Mouse (Mus musculus) midbrain, embryonic 14.5 days (tissue): ENCODE measurements around the gene Ccdc105. TPM values are rescaled to one million over a fixed set of nuclear protein-coding genes. Genes with fewer than 3 reads are reported as not detected.

Source experiments
- ATAC-seq: fragments of 200-750 bp; cut with Nextera tagmentation; 2 replicates; pipeline ENCODE4 v1.8.0; 2017; ENCODE audit warnings: moderate number of reproducible peaks, moderate library complexity; ENCODE audit not compliant: low FRiP score, low TSS enrichment
- DNase-seq: peaks from one replicate; pipeline ENCODE4 v3.0.0-alpha.2; 2015
- H3K27ac ChIP-seq: fragments of 300-500 bp; sonication (generic); replicated peaks from 2 replicates; pipeline ENCODE4 v1.5.1; 2014; ENCODE audit warnings: mild to moderate bottlenecking, low read depth, low read length, moderate library complexity
- H3K27me3 ChIP-seq: fragments of 300-500 bp; sonication (generic); 2 replicates; pipeline ENCODE4 v1.6.1; 2014; ENCODE audit warnings: low read length, control low read depth, mixed read lengths; ENCODE audit not compliant: control insufficient read depth, insufficient read depth
- H3K36me3 ChIP-seq: fragments of 300-500 bp; sonication (generic); 2 replicates; pipeline ENCODE4 v1.6.1; 2014; ENCODE audit warnings: low read length, control low read depth; ENCODE audit not compliant: control insufficient read depth, insufficient read depth
- H3K4me1 ChIP-seq: fragments of 300-500 bp; sonication (generic); 2 replicates; pipeline ENCODE4 v1.6.1; 2014; ENCODE audit warnings: mild to moderate bottlenecking, antibody characterized with exemption, low read length, control low read depth; ENCODE audit not compliant: control insufficient read depth, insufficient read depth
- H3K4me2 ChIP-seq: fragments of 300-500 bp; sonication (generic); 2 replicates; pipeline ENCODE4 v1.6.1; 2014; ENCODE audit warnings: mild to moderate bottlenecking, low read length, moderate library complexity
- H3K4me3 ChIP-seq: fragments of 300-500 bp; sonication (generic); replicated peaks from 2 replicates; pipeline ENCODE4 v1.5.1; 2014; ENCODE audit warnings: low read depth, low read length
- H3K9ac ChIP-seq: fragments of 300-500 bp; sonication (generic); replicated peaks from 2 replicates; pipeline ENCODE4 v1.6.1; 2014; ENCODE audit warnings: mild to moderate bottlenecking, low read length, moderate library complexity
- H3K9me3 ChIP-seq: fragments of 300-500 bp; sonication (generic); 2 replicates; pipeline ENCODE4 v1.6.1; 2016; ENCODE audit warnings: low read length, control low read depth, mixed read lengths; ENCODE audit not compliant: control insufficient read depth
- WGBS: fragments of 180-500 bp; shearing (Covaris S2); extraction: QIAGEN DNeasy Blood & Tissue Kit; methylation state at CpG from one replicate; pipeline ENCODE4 v1.1.7; 2014; 5-methylcytosine and 5-hydroxymethylcytosine counted together
- polyA plus RNA-seq: library from polyadenylated mRNA; unstranded; fragments of >200 nt; fragmentation: Nextera tagmentation; extraction: Ambion mirVana; gene quantifications from 2 replicates; pipeline ENCODE4 v1.2.1, GENCODE M21; 2014

Ccdc105 gene
- polyA plus RNA-seq, 1 experiment from 2014 or later = 0.34 TPM

DNA sequence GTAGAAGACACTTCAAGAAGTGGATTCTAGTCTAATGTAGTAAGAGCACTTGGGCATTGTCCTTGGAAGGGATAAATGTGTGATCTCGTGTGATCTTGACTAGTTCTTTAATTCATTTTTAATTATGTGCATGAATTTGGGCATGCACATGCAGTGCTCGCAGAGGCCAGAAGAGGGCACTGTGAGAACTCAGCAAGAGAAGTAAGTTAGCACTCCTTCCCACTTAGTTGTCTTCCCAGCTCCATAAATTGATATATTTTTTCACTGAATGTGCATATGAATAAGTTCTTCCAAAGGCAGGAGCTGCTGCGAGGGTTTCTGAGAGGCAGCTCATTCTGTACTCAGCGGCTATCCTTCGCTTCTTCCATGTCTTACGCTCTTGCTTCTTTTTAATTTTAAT is 3.2 kb upstream of the Ccdc105 start:
- no peak overlapping the region for H3K4me3 ChIP-seq
- ATAC-seq = no peak
- H3K27me3 ChIP-seq = no peaks in the 10 kb centered on the region
- H3K36me3 ChIP-seq = no peaks in the 10 kb centered on the region
- H3K9me3 ChIP-seq = no peaks in the 10 kb centered on the region
- no peak overlapping the region for H3K9ac ChIP-seq
- peak; percentile 88 for DNase-seq
- H3K4me2 ChIP-seq = no peak overlapping the region
- H3K4me1 ChIP-seq = peaks cover 12% of the 10 kb centered on the region; the same call in 1 of the 2 replicates
- WGBS = 33% methylated on average over 6 of the region's 6 CpGs
- H3K27ac ChIP-seq = no peak overlapping the region

DNA sequence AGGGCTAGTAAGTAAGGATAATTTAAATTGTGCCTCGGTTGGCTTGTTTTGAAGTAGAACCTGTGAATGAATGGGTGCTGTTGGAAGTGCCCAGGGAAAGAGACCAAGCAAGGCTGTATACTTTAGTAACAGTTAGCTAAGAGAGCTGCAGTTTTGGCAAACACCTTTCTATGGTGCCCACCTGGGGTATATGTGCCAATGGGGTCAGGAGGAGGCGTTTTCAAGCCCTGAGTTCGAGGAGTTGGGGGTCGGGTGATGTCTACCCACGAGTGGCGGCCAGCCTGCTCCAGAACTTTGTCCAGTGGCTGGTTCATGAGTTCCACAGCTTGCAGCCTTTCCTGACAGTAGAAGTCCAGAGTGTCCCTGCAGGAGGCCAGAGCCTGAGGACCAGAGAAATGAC is 3.9 kb downstream of the Ccdc105 start:
- Histone ChIP-seq H3K9ac (no peak overlapping the region), H3K36me3 (no peaks in the 10 kb centered on the region), H3K9me3 (no peaks in the 10 kb centered on the region), H3K4me3 (no peak overlapping the region), H3K4me1 (peaks cover 12% of the 10 kb centered on the region), H3K27ac (no peak overlapping the region), H3K27me3 (no peaks in the 10 kb centered on the region), H3K4me2 (no peak overlapping the region)
- DNase-seq (no peak), ATAC-seq (no peak)
- 89% methylated on average over 6 of the region's 6 CpGs for WGBS

DNA sequence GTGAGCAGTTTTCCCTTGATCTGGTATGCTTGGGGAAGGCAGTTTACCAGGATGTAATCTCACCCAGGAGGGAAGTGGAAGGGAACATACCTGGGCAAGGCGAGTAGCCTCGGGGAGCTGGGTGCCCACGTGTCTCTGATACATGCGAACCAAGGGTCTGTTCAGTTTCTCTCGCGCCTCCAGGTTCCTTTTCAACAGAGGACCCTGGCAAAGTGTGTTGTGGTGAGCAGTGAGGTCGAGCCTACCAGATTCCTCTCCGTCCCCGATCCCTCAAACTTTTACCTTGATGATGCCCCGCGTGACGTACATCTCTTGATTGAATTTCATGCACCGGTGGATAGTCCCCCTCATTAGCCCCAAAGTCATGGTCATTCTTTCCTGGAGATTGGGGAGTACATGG is 4.7 kb downstream of the Ccdc105 start:
- Histone ChIP-seq H3K4me3 (no peak overlapping the region), H3K36me3 (no peaks in the 10 kb centered on the region), H3K9ac (no peak overlapping the region)

DNA sequence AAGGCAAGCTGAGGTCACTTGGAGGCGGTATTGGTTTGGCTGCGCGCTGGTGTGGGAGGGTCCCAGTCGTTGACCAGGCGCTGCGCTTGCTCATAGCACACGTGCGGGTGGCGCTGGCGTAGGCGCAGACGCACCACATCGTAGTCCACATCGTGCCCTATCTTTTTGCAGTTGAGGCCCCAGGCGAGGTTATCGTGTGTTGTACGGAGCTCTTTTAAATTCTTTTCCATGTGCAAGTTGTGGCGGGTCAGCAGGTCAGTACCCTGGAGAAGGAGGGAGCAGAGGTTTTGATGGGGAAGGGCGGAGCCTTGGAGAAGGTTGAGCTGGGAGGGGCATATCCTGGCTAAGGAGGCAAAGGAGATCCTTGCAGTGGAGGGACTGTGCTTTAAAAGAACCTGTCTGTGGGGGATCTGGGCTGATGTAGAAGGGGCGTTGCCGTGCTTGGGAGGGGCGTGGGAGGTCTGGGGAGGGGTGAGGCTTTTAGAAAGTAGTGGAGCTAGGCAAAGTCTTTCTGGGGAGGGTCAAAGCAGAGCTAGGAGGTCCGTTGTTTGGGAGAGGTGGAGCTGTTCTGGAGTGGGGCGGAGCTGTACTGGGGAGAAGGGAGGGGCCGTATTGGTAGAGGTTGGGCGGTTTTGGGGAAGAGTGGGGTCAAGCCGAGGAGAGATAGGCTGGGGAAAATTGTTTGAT is 5.7 kb downstream of the Ccdc105 start:
- 3% methylated on average over 27 of the region's 27 CpGs for WGBS
- H3K9me3 ChIP-seq = no peaks in the 10 kb centered on the region
- peak overlapping the region; percentile 55 for H3K4me2 ChIP-seq
- peak; percentile 75 for ATAC-seq
- peak; percentile 76 for DNase-seq
- no peaks in the 10 kb centered on the region for H3K27me3 ChIP-seq
- H3K36me3 ChIP-seq = no peaks in the 10 kb centered on the region
- no peak overlapping the region for H3K27ac ChIP-seq
- peaks cover 6% of the 10 kb centered on the region for H3K4me1 ChIP-seq
- peak overlapping the region; percentile 39 for H3K4me3 ChIP-seq
- H3K9ac ChIP-seq = peak overlapping the region; percentile 43

More for the DNA sequence above, 4.7 kb downstream of the Ccdc105 start:
- peak overlapping the region; percentile 55 for H3K4me2 ChIP-seq
- peaks cover 11% of the 10 kb centered on the region for H3K4me1 ChIP-seq
- DNase-seq (no peak), ATAC-seq (no peak)
- H3K9me3 ChIP-seq = no peaks in the 10 kb centered on the region
- H3K27ac ChIP-seq = no peak overlapping the region
- H3K27me3 ChIP-seq = no peaks in the 10 kb centered on the region
- WGBS = 79% methylated on average over 13 of the region's 13 CpGs

DNA sequence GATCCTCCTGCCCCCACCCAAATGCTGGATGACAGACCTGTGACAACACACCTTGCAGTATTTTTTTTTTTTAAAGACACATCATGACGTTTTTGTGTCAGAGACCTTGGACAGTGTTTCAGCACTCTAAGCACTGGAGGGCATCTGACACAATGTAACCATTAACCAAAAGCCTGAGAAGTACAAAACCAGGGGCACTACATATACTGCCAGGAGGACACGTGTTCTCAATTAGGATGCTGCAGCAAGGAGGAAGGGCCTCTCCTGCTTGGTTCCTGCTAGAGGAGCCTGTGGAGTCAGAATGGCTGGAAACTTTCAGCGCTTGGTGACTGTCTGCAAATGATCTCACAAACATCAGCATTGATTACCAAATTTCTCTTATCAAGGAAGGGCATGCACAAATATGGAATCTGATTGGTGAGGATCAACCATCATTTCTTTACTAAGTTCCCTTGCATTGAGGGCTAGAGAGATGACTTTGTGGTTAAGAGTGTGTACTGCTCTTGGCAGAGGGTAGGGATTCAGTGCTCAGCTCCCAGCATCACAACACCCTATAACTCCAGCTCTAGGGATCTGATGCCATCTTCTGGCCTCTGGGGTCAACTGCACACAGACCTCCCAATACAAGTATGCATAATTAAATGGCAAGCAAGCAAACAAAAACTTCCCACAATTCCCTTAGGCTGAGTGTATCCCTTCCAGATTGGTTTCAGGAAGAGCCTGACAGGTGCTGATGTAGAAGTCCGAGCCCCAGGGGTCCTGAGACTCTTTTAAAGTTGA is 7.2 kb downstream of the Ccdc105 start:
- Histone ChIP-seq H3K27me3 (no peaks in the 10 kb centered on the region), H3K36me3 (no peaks in the 10 kb centered on the region), H3K4me1 (no peaks in the 10 kb centered on the region; the same call in 1 of the 2 replicates), H3K27ac (no peak overlapping the region), H3K4me3 (no peak overlapping the region), H3K4me2 (no peak overlapping the region), H3K9me3 (no peaks in the 10 kb centered on the region), H3K9ac (no peak overlapping the region)
- DNase-seq (no peak), ATAC-seq (no peak)
- WGBS = 62% methylated on average over 4 of the region's 4 CpGs

DNA sequence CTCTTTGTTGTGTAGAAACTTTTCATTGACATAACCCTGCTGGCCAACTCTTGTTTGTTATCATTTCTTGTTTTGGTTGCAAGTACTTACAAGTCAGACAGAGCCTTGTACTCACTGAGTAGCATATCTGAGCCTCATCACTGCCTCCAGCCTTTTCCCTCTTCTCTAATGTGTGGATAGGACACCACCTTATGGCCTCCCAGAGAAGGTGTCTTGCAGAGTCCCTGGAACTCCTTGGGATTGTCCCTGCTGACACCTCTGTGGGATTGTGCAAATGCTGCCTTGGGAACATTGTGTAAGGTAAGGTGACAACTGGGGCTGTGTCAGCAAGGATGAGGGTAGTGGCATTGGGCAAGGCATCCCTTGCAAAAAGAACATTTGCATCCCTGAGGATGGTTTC is 9.1 kb downstream of the Ccdc105 start:
- ATAC-seq = no peak
- no peak overlapping the region for H3K4me3 ChIP-seq

DNA sequence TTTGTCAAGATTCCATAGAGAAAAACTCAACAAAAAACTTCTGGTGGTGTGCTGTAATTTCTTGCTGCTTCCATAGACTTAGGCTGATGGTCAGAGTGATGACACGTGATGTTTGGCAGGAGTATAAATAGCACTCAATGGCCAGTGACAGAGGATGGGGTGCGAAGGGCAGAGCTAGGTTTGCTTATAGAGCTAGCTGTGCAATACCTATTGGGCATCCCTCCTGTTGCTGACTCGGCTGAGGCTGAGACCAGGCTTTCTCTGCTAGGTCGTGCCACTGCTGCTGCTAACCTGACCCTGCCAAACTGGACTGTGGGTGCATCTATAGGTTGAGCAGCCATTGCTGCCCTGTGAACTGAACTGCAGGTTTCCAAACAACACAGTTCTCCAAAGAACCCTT is 13.0 kb downstream of the Ccdc105 start:
- H3K27ac ChIP-seq = no peak overlapping the region
- ATAC-seq (no peak), DNase-seq (no peak)
- WGBS = 87% methylated on average over 4 of the region's 4 CpGs
- H3K9ac ChIP-seq = no peak overlapping the region
- no peaks in the 10 kb centered on the region for H3K36me3 ChIP-seq
- no peaks in the 10 kb centered on the region for H3K9me3 ChIP-seq
- H3K4me1 ChIP-seq = no peaks in the 10 kb centered on the region
- H3K4me3 ChIP-seq = no peak overlapping the region
- no peaks in the 10 kb centered on the region for H3K27me3 ChIP-seq
- H3K4me2 ChIP-seq = no peak overlapping the region

More for the DNA sequence above, 9.1 kb downstream of the Ccdc105 start:
- no peak overlapping the region for H3K9ac ChIP-seq
- no peak for DNase-seq
- H3K27ac ChIP-seq = no peak overlapping the region
- no peaks in the 10 kb centered on the region; the same call in 1 of the 2 replicates for H3K4me1 ChIP-seq
- H3K36me3 ChIP-seq = no peaks in the 10 kb centered on the region
- H3K4me2 ChIP-seq = no peak overlapping the region
- no peaks in the 10 kb centered on the region for H3K9me3 ChIP-seq
- no peaks in the 10 kb centered on the region for H3K27me3 ChIP-seq

DNA sequence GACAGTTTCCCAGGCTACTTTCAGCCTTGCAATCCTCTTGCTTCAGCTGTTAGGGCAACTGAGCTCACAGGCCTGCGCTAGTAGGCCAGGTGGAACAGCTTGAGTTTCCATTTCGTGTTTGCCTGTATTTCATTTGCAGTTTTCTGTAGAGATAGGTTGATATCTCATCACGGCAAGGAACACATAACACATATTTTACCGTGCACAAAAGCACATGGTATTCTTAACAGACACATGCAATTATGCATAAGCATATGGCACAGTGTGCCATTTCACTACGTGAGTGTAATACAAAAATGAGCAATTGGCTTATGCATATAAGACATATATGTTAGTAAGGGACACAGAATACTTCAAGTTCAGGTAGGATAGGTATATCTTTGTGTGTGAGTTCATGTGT is 25.0 kb downstream of the Ccdc105 start:
- no peak overlapping the region for H3K9ac ChIP-seq
- 94% methylated on average over 5 of the region's 5 CpGs for WGBS
- no peak overlapping the region for H3K27ac ChIP-seq
- DNase-seq (no peak), ATAC-seq (no peak)
- no peaks in the 10 kb centered on the region for H3K36me3 ChIP-seq
- H3K9me3 ChIP-seq = no peaks in the 10 kb centered on the region
- no peaks in the 10 kb centered on the region for H3K27me3 ChIP-seq
- no peak overlapping the region for H3K4me2 ChIP-seq
- no peaks in the 10 kb centered on the region for H3K4me1 ChIP-seq
- H3K4me3 ChIP-seq = no peak overlapping the region

DNA sequence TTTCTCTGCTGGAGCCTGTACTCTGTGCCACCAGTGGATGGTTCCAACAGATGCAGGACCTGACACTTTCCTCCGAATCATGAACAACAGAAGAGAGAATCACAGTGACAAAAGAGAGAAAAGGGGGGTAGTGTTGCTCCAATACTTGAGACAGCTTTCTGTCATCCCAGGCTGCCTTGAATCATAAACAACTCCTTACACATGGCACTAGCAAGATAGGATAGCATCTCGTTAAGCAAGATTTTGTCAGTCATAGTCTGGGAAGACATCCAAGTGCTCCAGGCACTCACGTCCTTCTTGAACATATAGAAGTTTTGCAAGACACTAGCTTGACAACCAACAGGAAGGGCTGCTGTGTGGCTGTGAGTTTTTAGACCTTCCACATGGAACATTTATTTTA is 25.8 kb downstream of the Ccdc105 start:
- Histone ChIP-seq H3K4me3 (no peak overlapping the region), H3K36me3 (no peaks in the 10 kb centered on the region), H3K4me2 (no peak overlapping the region), H3K9ac (no peak overlapping the region), H3K4me1 (no peaks in the 10 kb centered on the region), H3K27ac (no peak overlapping the region), H3K9me3 (no peaks in the 10 kb centered on the region), H3K27me3 (no peaks in the 10 kb centered on the region)
- ATAC-seq = no peak
- no peak for DNase-seq
- 71% methylated on average over 3 of the region's 3 CpGs for WGBS
